Mouse (Mus musculus) granulocyte monocyte progenitor cell, adult 5-6 weeks (primary cell): Measurements from ENCODE around the gene Ror1. TPM values are rescaled to one million over a fixed set of nuclear protein-coding genes. Genes with fewer than 3 reads are reported as not detected.

ENCODE experiments used
- ATAC-seq: replicated peaks from 2 replicates; pipeline ENCODE4 v1.8.0; 2016; ENCODE audit warnings: mild to moderate bottlenecking, moderate TSS enrichment, inconsistent platforms; ENCODE audit not compliant: poor library complexity, severe bottlenecking
- total RNA-seq, 2 experiments: library from RNA; stranded (forward) in 1 of 2; stranded (reverse) in 1 of 2; fragments of 200-712, 200-1000 nt in 1 of 2; fragments of >200 nt in 1 of 2; fragmentation: Nextera tagmentation in 1 of 2; gene quantifications; 2 replicates each; pipeline ENCODE4 v1.2.3; 2014 to 2017

The Ror1 gene
- total RNA-seq, 2 experiments from 2014 or later, result not detected

- ATAC-seq, result peak; percentile 90
These were observed 146.6 kb downstream of the Ror1 start for GRCm38 (mm10) chr4:100242061-100242756.

GRCm38 (mm10) chr4:100244250-100244649, 148.7 kb downstream of the Ror1 start:
- ATAC-seq, result no peak

- no peak for ATAC-seq
These were observed 149.1 kb downstream of the Ror1 start for GRCm38 (mm10) chr4:100244701-100245100.

GRCm38 (mm10) chr4:100247826-100248225, 152.2 kb downstream of the Ror1 start:
- ATAC-seq, result no peak

GRCm38 (mm10) chr4:100248273-100248672, 152.7 kb downstream of the Ror1 start:
- no peak for ATAC-seq

GRCm38 (mm10) chr4:100251270-100251669, 155.7 kb downstream of the Ror1 start:
- ATAC-seq, result no peak

GRCm38 (mm10) chr4:100252050-100252449, 156.5 kb downstream of the Ror1 start:
- ATAC-seq, result no peak

- no peak for ATAC-seq
These were observed 157.1 kb downstream of the Ror1 start for GRCm38 (mm10) chr4:100252646-100253045.

- ATAC-seq, result no peak
These were observed 157.8 kb downstream of the Ror1 start for GRCm38 (mm10) chr4:100253401-100253800.

GRCm38 (mm10) chr4:100253831-100254230, 158.2 kb downstream of the Ror1 start:
- ATAC-seq, result no peak

GRCm38 (mm10) chr4:100258462-100258861, 162.9 kb downstream of the Ror1 start:
- ATAC-seq, result peak; percentile 94

- ATAC-seq, result peak; percentile 66
These were observed 168.3 kb downstream of the Ror1 start for GRCm38 (mm10) chr4:100263917-100264316.

GRCm38 (mm10) chr4:100271059-100271735, 175.6 kb downstream of the Ror1 start:
- ATAC-seq, result peak; percentile 100

- peak; percentile 21 for ATAC-seq
These were observed 176.1 kb downstream of the Ror1 start for GRCm38 (mm10) chr4:100271736-100272127.

- ATAC-seq, result no peak
These were observed 177.8 kb downstream of the Ror1 start for GRCm38 (mm10) chr4:100273356-100273755.

GRCm38 (mm10) chr4:100273807-100274480, 178.4 kb downstream of the Ror1 start:
- no peak for ATAC-seq

- ATAC-seq, result no peak
These were observed 180.9 kb downstream of the Ror1 start for GRCm38 (mm10) chr4:100276482-100276881.

GRCm38 (mm10) chr4:100276970-100277369, 181.4 kb downstream of the Ror1 start:
- no peak for ATAC-seq

- ATAC-seq, result no peak
These were observed 187.7 kb downstream of the Ror1 start for GRCm38 (mm10) chr4:100283171-100283880.

GRCm38 (mm10) chr4:100284528-100284927, 188.9 kb downstream of the Ror1 start:
- no peak for ATAC-seq

GRCm38 (mm10) chr4:100286111-100286541, 190.5 kb downstream of the Ror1 start:
- no peak for ATAC-seq
